8 mouse cellular contexts compared by ENCODE assay signal in genomic region chr9:87708151-87708550, GRCm38 (mm10). TPM values are rescaled to one million over a fixed set of nuclear protein-coding genes. Genes with fewer than 3 reads are reported as not detected.
DNase-seq lines count a peak whose midpoint lies in the region; ATAC-seq and TF ChIP-seq lines count a peak whose summit lies in the region.

No protein-coding gene starts in this region.

- no peaks in the 10 kb centered on the region for H3K36me3 ChIP-seq in hindbrain, embryonic 11.5 days (ENCODE audit: control insufficient read depth, insufficient read depth, low read length)
- no peaks in the 10 kb centered on the region for H3K36me3 ChIP-seq in hindbrain, embryonic 16.5 days (ENCODE audit: control insufficient read depth, insufficient read depth, low read length)
- H3K36me3 ChIP-seq in ES-Bruce4 (ENCODE audit: control insufficient read depth, insufficient read depth, low read length, poor library complexity, severe bottlenecking) = no peaks in the 10 kb centered on the region

- H3K4me2 ChIP-seq in hindbrain, embryonic 11.5 days (replicated peaks; ENCODE audit: low read depth, low read length) = no peak overlapping the region
- H3K4me2 ChIP-seq in hindbrain, embryonic 16.5 days (ENCODE audit: low read length) = no peak overlapping the region

- H3K4me1 ChIP-seq in hindbrain, embryonic 11.5 days (replicated peaks; ENCODE audit: control insufficient read depth, insufficient read depth, low read length) = no peaks in the 10 kb centered on the region
- H3K4me1 ChIP-seq in hindbrain, embryonic 16.5 days (ENCODE audit: control insufficient read depth, insufficient read depth, low read depth, low read length) = no peaks in the 10 kb centered on the region
- no peaks in the 10 kb centered on the region for H3K4me1 ChIP-seq in ES-Bruce4 (ENCODE audit: control insufficient read depth, insufficient read depth, low read length)

- no peak overlapping the region for H3K4me3 ChIP-seq in hindbrain, embryonic 11.5 days (ENCODE audit: low read depth, low read length)
- no peak overlapping the region for H3K4me3 ChIP-seq in hindbrain, embryonic 16.5 days (ENCODE audit: low read length)
- no peak overlapping the region for H3K4me3 ChIP-seq in ES-Bruce4 (ENCODE audit: low read depth, low read length)

- TF ChIP-seq CTCF in ES-Bruce4 (IDR thresholded peaks at IDR 0.05; ENCODE audit: low read depth, low read length) = peak; percentile 39

- no peak for TF ChIP-seq POLR2A in ES-Bruce4 (IDR thresholded peaks at IDR 0.05; ENCODE audit: insufficient read depth, low read length)

- no peak for ATAC-seq in hindbrain, embryonic 11.5 days (ENCODE audit: low FRiP score)
- no peak for ATAC-seq in hindbrain, embryonic 16.5 days
- ATAC-seq in megakaryocyte progenitor cell, adult 5-6 weeks (replicated peaks; ENCODE audit: poor library complexity) = peak; percentile 85

- H3K27ac ChIP-seq in hindbrain, embryonic 11.5 days (ENCODE audit: low read depth, low read length) = no peak overlapping the region
- no peak overlapping the region for H3K27ac ChIP-seq in hindbrain, embryonic 16.5 days (ENCODE audit: low read depth, low read length)
- H3K27ac ChIP-seq in ES-Bruce4 (ENCODE audit: insufficient read depth, low read length) = no peak overlapping the region

- H3K27me3 ChIP-seq in hindbrain, embryonic 11.5 days (ENCODE audit: control insufficient read depth, insufficient read depth, low read length) = no peaks in the 10 kb centered on the region
- H3K27me3 ChIP-seq in hindbrain, embryonic 16.5 days (replicated peaks; ENCODE audit: control insufficient read depth, insufficient read depth, low read length) = no peaks in the 10 kb centered on the region
- H3K27me3 ChIP-seq in ES-Bruce4 (ENCODE audit: control insufficient read depth, insufficient read depth, low read length, poor library complexity, severe bottlenecking) = no peaks in the 10 kb centered on the region

- no peak for TF ChIP-seq EP300 in ES-Bruce4 (IDR thresholded peaks at IDR 0.05; ENCODE audit: insufficient read depth, low read depth, low read length)

- H3K9me3 ChIP-seq in hindbrain, embryonic 11.5 days (ENCODE audit: control insufficient read depth, low read length) = no peaks in the 10 kb centered on the region
- no peaks in the 10 kb centered on the region for H3K9me3 ChIP-seq in hindbrain, embryonic 16.5 days (ENCODE audit: control insufficient read depth, low read length)
- H3K9me3 ChIP-seq in ES-Bruce4 (replicated peaks; ENCODE audit: control insufficient read depth, insufficient read depth, low read length, poor library complexity, severe bottlenecking) = no peaks in the 10 kb centered on the region

- no peak overlapping the region for H3K9ac ChIP-seq in hindbrain, embryonic 11.5 days (ENCODE audit: low read depth, low read length)
- no peak overlapping the region for H3K9ac ChIP-seq in hindbrain, embryonic 16.5 days (ENCODE audit: low read depth, low read length)
- no peak overlapping the region for H3K9ac ChIP-seq in ES-Bruce4 (ENCODE audit: low read depth, poor library complexity, severe bottlenecking)

- peak; percentile 61 for DNase-seq in hindbrain, embryonic 11.5 days (ENCODE audit: low spot score)
- DNase-seq in cerebellum, adult 11-12 months = peak; percentile 4
- DNase-seq in frontal cortex, postnatal 36 days (ENCODE audit: low spot score in 2 of 2) = peak; percentile 46 to 54
- DNase-seq in kidney, postnatal 4 days = peak; percentile 71 to 76
- DNase-seq in spleen, postnatal 36 days (ENCODE audit: low spot score in 2 of 2) = no peak

RNA-seq across cellular contexts. Expression of gene Tbx18, which starts 22.9 kb away (rescaled TPM):
- 2.8 and 3.4 TPM in 2 replicates for polyA plus RNA-seq in hindbrain, embryonic 11.5 days (2014; fragmentation: Nextera tagmentation; extraction: Ambion mirVana)
- 1.5 and 2.5 TPM in 2 replicates for polyA plus RNA-seq in hindbrain, embryonic 16.5 days (2015; fragmentation: Nextera tagmentation; extraction: Ambion mirVana)
- not detected in 2 replicates for polyA plus RNA-seq in ES-Bruce4 (2011; ENCODE audit: insufficient read depth, insufficient read length, low read depth, missing spikeins)
- not detected in 2 replicates for total RNA-seq in megakaryocyte progenitor cell, adult 5-6 weeks (2015)
- total RNA-seq in megakaryocyte progenitor cell, adult 5-6 weeks (2017) = not detected in 2 replicates

Comparison
In these comparisons a context has a peak if more than half of its experiments do, and no peak if none do; other contexts are left out.
1. DNase-seq: peak in hindbrain, embryonic 11.5 days (single experiment), cerebellum, adult 11-12 months (single experiment), frontal cortex, postnatal 36 days (2 of 2) and kidney, postnatal 4 days (2 of 2); none in spleen, postnatal 36 days (0 of 2).